Mouse (Mus musculus) thymus, postnatal 4 days (tissue): ENCODE measurements around the gene Evc.
A peak's percentile ranks its signal among the peaks of the same experiment; 100 is the strongest.

Experiments used
- DNase-seq: peaks from one replicate; pipeline ENCODE4 v3.0.0; 2021

Gene Evc

DNA sequence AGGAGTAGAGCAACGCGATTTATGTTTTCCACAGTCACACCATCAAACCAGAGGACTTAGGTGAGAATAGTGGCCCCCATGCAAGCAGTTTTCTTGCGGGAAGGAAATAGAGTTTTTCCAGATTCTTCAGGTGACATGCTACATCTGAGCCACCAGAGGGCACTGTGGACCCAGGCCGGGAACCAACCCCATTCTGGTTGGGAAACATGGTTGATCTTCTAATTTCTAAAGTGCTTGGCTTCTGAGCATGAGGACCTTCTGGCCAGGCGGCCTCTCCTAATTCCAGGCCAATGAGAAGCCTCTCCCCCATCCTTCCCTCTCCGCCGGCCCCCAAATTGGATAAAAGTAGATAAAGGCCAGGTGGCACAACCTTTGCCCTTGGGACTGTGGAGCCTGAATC, 38.3 kb downstream of the Evc start:
- peak; percentile 55 for DNase-seq

DNA sequence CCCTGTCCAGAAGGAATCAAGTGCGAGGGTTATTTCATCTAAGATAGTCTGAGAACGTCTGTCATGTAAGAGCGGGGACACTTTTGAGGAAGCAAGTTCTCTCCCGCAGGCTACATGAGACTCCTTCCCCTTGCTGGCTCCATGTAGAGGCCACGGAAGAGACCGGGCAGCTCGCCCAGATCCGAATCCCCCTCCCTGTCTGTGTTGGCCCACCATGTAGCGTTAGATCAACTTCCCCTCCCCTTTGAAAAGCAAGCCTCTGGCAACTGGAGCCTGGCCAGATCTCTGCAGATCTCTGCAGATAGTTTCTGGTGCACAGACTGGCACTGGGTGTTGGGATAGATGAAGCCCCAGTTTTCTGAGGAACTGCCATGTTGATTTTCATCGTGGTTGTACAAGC, 40.0 kb downstream of the Evc start:
- no peak for DNase-seq

DNA sequence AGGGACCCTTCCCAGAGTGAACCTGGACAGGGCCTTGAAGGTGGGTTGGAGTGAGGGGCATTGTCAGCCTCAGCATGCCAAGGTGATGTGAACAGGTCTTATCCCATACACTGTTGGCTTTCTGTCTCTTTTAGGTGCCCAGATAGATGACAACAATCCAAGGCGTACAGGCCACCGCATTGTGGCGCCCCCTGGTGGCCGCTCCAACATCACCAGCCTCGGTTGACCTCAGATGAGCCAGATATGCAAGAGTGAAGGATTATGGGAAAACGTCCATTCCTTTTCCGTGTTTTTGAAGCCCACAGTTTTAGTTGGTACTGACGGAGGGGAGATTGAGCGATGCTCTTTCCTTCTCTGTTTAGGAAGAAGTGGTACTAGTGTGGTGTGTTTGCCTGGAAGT, 45.7 kb downstream of the Evc start:
- peak; percentile 70 for DNase-seq

DNA sequence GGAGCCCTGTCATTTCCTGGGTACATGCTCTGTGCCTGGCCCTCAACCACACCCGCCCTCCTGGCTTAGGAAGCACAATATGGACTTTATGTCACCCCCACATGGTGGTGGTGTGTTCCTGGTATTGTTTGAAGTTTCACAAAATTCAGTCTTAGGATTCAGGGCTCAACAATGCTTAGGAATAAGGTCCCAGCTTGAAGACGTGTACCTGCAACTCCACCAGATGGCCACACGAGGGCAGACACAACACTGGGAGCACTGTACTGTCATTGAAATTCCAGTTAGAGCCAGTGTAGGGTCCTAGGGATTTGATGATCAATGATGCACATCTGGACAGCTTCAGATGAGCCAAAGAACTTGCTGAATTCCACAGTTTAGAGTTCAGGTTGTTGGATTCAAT, 47.5 kb downstream of the Evc start:
- DNase-seq: peak; percentile 63

DNA sequence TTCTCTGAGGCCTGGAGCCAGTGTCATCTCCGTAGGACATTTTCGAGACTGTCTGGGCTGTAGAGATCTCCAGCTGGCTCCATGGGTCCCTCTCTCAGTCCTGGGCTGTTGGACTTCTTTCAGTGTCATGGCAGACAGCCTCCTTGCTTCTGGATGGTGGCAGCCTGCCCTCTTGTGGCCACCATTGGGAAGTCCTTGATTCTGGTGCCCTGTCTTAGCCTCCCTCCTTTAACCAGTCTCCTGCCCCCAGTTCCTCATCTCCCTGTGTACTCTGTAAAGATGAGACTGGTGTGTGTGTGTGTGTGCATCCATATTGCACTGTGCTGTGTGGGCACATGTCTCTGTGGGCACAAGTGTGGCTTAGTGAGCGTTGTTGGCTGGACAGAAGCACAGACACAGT, 48.3 kb downstream of the Evc start:
- peak; percentile 78 for DNase-seq

DNA sequence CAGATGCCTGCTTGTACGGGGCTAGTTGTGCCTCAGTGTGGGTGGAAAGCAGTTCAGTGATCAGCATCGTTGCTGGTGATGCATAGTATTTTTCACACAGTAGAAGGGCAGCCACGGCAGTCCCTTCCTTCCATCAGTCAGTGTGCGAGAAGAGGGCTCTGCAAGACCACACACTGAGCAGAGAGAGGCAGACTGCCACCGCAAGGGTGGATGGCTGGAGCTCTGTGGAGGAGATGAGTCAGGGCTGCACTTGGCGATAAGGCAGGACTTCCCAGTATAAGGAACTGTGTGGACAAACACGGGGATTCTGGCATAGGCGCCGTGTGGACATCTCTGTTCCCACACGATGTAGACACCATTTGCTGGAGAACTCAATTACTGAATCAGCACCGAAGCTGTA, 55.7 kb downstream of the Evc start:
- DNase-seq: no peak

DNA sequence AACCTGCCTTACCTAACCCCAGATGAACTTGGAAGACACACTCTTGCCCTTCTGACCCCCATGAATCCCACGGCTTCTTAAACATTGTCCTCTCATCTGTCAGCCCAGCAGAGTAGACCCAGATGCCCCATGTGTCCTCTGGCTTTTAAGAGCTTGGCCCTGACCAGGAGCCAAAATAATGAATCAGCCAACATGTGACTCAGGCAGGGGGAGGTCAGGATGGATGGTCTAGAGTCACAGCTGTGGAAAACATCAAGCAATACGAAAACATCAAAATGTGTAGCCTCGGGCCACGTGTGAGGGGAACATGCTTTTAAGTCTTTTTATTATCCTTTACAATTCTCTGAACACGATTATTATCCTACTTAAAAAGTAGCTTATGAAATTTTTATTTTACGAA, 72.9 kb downstream of the Evc start:
- no peak for DNase-seq

DNA sequence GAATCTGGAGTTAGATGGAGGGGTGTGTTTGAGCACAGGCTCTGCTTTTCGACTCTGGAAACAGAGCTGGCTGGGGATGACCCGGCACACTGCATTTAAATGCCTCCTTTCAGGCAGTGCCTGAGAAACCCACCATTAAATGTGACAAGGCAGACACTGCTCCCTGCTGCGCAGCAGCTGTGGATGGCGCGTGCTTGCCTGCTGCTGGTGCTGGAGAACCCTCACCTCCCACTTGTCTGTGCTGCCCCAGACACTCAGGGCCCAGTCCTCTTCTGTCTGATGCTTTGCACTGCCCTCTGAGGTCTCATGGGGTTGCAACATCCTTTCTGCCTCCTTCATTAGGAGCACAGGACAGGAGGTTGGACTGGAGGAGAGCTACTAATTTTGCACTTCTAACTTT, 75.0 kb downstream of the Evc start:
- DNase-seq: no peak

DNA sequence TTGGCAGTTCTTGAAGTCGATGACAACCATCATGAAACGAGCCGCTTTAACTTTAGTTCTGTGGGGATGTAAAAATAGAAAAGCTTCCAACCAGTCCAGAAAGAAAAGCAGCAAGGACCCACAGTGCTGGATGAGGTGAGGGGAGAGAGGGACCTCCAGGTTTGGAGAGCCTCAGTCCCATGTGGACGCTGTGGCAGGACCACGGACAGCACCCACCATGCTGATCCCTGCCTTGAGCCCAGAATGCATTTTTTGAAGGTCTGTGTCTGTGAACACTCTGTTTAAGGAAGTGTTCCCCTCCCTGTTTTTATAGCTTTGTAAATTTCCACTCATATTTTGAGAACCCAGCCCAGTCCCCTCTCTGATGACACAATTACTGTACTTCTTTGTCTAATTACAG, 79.5 kb downstream of the Evc start:
- peak; percentile 73 for DNase-seq

DNA sequence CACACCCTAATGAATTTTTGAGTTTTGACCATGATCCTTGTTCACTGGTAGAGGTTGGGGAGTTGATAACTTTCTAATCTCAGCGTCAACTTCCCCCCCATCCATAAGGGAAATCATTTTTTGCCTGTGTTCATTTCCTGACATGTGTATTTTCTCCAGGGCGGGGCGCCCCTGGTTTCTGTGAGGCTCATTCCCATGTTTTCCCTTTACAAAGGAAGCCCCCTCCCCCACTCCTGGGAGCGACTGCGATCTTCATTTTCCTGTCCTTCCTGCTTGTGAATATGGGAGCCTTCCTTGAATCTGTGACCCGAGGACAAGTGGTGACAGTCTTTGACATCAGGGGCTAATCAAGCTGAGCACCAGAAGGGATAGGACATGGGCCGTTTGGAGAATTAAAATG, 79.9 kb downstream of the Evc start:
- no peak for DNase-seq

DNA sequence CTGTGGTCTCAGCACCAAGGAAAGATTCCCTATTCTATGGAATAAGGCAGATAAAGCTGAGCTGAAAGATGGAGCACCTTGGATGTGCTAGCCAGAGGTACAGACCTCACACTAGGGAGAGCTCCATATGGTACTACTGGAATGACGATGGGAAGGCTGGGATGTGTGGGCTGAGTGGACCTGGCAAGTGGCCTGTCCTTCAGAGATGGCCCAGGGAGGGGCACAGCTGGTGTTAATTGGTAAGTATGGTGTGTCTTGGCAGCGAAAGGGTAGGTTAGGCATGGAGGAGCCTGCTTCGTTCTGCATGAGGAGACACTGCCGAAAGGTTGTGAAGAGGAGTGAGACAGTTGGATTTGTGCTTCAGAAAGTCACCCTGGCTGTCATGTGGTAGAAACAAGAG, 82.2 kb downstream of the Evc start:
- DNase-seq: no peak

DNA sequence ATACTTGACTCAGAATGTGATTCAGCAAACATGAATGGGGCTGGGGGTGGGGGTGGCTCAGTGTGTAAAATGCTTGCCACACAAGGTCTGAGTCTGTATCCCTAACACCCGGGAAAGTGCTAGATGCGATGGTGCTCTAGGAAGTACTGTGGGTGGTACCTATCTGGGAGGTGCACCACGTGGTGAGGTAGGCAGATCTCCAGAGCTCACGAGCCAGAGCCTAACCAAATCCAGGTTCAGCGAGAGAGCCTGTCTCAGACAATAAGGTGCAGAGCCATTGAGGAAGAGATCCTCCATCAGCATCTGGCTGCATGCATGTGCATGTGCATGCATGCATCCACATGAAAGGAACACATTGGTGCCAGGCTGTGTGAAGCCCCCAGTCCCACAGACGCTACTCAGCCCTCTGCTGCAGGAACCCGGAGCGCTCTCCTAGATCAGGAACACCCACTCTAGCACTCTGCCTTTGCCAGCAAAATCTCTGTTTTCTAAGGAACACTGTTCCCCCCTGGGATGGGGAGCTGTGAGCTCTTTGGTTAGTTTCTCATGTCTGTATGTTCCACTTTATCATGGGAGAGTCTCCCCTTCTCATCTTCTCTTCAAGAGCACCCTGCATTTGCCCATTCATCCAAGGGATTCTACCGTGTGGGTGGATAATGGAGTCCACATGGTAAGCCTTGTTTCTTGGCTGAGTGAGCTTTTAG, 84.4 kb downstream of the Evc start:
- DNase-seq: no peak

DNA sequence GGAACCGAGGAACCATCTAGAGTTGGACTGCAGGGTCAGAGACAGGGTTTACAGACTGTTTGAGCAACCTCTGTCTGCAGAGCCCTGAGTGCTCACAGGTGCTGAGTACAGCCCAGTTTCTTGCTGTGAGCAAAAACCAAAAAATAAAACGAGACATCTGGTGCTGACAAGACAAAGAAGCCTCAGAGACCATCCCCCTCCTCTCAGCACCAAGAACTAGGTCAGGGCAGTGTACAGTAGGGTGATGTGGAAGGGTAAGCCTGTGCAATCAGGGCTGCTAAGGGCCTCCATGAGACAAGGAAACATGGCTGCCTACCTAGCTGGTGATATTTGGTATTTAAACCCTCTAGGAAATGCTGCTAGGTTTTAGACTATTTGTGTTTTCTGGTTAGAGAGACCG, 85.1 kb downstream of the Evc start:
- DNase-seq: peak; percentile 38

DNA sequence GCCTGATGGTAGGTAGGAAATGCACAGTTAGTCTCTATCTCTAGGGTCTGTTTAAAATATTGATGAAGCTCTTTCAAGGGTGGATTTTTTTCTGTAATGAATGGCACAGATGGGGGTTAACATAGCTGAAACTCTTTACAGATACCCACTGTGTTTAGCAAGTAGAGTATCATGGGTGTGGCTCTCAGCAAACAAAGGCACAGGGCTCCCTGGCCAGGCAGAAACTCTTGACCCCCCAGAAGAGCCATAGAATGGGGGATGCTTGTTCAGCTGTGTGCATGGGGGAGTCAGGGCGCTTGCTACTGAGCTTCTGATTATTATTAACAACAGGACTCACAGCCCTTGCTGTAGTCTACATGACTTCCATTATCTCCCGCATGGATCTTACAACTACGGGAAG, 87.8 kb downstream of the Evc start:
- DNase-seq: no peak

DNA sequence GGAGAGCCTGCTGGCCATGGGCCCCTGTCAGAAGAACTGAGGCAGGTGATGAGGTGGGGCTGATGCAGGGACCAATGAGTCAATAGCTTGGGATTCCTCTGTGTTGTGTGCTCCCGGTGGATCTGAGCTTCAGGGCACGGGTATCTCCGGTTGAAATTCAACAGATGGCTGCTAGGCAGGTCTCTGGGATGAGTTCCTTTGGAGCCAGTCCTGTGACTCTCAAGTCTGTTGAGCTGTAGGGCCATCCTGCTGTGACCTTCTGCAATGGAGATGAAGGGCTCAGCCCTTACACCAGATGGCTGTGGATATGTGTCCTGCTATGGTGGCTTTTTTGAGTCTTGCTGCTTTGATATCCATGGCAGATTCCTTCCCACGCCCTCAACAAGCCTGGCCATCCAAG, 89.2 kb downstream of the Evc start:
- DNase-seq: no peak

DNA sequence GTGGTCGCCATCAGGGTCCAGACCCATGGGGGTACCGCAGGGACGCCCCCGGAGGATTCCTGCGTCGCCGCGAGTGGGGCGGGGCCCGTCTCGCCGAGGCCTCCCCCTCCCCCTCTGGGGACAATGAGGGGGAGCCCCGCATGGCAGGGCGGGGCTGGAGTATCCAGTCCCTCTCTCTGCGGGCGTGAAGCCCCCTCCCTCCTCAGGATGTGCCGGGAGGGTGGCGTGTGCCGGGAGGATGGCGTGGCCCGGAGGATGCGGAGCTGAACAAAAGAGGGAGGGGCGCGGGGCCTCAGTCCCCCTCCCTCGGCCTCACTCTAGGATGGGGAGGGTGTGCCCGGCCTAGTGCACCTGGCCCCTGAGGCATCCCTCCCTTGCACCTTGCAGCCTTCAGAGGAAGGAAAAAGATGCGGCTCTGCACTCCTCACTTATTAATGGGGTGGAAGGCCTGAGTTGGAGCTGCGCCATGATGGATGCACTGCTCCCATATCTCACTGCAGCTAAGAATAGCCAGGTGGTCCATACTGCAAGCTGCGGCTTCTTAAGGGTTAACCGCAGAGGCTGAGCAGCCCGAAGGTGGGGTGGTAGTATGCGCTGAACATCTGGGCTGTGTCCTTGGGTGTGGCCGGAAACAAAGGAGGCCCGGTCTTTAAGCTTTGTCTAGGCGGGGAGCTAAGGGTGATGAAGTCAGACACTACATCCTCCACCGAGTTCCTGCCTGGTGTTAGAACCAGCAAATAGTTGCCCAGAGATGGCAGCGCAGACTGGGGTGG, 90.4 kb downstream of the Evc start:
- peak; percentile 65 for DNase-seq

DNA sequence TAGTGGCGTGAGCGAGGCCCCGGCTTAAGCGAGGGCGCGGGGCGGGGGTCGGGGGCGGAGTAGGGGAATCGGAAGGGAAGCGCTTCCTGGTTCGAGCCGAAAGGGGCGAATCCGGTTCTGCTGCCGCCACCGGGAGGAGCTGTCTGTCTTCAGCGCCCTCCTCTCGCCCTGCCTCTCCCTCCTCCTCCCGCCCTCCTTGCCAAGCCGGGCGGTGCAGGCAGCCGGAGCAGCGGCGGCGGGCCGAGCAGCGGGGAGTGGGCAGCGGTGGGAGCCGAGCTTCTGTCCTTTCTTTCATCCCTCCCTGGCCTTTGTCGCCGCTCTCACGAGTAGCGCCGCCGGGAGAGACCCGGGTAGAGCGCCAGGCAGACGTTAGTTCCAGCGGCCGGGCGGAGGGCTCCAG, 91.0 kb downstream of the Evc start:
- DNase-seq: peak; percentile 79

DNA sequence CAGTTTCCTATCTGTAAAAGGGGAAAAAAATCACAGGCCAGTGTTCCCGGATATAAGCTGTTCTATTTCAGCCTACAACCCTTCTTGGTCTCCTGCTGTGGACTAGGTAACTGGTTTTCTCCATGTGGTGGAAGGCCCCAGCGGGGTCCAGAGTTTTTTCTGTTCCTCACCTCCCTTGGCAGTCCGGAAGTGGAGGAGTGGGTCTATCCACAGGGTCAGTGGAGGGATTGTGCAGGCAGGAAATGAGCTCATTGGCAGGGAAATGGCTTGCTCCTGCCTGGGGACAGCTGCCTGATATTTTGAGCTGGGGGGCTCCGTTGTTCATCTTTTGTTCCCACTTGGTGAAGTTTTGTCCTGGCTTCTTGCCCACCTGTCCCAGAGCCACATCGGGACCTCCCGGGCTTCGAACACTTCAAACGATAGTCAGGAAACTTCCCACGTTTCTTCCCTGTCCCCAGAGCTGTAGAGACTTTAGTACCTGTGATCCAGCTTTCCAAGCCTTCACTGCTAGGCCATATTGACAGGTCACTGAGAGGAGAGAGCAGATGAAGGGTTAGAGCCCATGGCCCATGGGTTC, 91.9 kb downstream of the Evc start:
- DNase-seq: no peak

DNA sequence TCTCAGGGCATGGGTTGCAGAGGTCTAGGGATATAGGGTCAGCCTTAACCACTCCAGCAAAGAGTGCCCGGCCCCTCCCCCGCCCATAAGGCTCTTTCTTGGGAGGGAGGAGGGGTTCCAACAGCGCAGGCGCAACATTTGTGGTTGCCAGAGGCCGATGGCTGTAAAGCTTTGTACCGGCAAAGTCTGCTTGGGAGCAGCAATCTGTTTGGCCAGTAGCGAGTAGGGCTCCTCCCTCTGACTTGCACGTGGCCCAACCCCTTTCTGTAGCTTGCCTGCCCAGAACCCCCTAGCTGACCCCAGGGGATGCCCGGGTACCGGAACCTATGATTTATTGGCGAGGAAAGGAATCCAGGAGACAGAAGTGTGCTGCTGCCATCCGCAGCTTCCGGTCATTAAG, 92.5 kb downstream of the Evc start:
- no peak for DNase-seq

DNA sequence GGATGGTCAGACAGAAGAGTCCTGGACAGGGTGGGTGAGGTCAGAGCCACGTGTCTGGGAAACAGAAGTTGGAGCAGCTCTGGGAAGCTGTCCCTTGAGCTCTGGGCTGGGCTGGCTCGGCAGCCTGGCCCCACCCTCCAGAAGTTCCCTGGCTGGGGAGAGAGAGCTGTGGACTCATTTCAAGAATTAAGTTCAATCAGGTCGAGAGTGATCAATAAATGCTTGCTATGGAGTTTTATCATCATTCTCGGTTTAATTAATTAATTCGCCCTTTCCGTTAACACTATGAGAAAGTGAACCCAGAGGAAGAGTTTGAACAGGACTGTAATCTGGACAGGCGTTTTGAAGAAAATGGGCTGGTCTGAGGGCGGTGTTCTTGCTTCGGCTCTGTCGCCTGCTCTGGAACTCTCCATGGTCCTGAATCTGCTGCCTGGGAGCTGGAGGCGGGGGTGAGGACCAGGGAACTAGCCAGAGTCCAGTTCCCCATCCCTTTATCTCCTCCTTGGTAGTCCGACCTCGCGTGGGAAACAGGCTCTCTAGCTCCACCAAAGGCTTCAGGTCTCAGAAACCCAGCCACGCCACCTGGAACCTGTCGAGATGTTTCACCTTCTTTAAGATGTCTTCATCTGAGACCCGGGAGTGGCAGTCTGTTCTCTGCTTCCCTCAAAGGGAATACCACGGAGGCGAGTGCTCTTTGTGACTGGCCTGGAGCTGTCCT, 93.4 kb downstream of the Evc start:
- peak; percentile 79 for DNase-seq

DNA sequence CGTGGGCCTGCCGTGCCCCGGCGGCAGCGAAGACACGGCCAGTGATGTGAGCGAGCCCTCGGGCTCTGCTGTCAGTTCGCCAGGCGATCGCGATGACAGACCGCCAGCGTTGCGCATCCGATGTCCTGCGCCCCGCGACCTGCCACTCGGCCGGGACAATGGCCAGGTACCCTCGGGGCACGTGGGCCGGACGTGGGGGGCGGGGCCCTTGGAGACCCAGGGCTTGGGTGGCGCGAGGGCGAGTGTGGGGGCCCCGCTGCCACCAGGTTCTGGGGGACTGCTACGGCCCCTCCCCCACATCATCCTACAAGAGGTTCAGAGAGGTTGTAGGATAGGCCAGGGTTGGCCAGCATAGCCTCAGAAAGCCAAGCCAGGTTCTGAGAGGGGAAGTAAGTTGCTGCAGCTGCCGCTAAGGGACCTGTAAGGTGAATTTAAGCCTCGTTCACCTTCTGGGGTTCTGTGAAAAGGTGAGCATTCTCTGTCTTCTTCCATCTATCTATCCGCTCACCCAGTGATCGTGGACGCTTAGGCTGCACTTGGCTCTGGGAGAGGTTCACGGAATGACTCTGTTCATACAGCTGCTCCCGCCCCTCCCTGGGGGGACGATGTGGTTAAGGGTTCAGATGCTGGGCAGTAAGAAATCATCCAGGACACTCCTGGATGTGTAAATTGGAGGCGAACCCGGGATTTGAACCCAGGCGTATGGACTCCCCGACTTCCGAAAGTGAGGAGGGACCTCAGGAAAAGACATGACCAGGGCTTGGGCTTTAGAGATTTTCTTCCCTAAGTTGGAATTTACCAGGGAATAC, 94.1 kb downstream of the Evc start:
- no peak for DNase-seq

DNA sequence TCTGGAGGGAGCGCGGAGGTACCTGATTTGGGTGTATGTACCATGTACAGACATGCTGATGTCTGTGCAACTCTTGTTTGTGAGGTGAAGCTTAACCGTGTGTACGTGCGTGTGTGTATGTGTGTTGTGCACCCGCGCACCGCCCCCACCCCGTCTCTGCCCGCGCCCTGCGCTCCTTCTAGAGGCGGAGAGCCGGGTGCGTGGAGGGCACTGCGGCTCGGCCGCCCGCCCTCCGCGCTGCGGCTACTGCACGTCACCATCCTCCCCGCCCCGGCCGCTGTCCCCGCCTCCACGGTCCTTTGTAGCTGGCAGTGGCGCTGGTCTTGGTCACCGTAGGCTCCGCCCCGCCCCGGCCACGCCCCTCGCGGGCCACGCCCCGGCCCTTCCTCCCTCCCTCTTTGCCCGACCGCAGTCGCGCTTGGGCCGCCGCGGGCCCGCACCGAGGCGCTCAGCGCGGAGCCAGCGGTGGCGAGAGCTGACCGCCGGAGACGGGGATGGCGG, 95.0 kb downstream of the Evc start, which contains the start of gene Crmp1:
Gene Crmp1, plus strand, starts transcription at position 290 of the 501 bp plus-strand sequence.
- peak; percentile 37 for DNase-seq

DNA sequence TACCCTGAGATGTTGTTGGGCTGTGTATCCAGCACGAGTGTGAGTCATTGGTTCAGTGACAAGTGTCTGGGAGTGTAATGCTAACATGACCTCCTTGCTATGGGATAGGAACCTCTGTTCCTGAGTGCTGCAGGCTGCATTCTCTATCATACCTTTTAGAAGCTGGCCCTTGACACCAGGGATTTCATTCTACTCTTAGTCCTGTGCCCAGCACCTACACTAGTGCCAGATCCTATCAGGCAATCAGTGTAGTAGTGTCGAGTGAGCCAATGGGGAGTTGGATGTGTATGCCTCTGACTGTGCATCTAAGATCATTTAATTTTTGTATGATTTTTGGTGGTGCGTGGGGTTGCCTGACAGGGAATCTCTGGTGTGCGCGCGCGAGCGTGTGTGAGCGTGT, 95.5 kb downstream of the Evc start:
- no peak for DNase-seq
